Mouse (Mus musculus): ENCODE measurements around the gene Prnp. TPM values are rescaled to one million over a fixed set of nuclear protein-coding genes. Genes with fewer than 3 reads are reported as not detected.

The Prnp gene
- total RNA-seq, 1 experiment from 2014 or later, result 24.3 TPM

DNA sequence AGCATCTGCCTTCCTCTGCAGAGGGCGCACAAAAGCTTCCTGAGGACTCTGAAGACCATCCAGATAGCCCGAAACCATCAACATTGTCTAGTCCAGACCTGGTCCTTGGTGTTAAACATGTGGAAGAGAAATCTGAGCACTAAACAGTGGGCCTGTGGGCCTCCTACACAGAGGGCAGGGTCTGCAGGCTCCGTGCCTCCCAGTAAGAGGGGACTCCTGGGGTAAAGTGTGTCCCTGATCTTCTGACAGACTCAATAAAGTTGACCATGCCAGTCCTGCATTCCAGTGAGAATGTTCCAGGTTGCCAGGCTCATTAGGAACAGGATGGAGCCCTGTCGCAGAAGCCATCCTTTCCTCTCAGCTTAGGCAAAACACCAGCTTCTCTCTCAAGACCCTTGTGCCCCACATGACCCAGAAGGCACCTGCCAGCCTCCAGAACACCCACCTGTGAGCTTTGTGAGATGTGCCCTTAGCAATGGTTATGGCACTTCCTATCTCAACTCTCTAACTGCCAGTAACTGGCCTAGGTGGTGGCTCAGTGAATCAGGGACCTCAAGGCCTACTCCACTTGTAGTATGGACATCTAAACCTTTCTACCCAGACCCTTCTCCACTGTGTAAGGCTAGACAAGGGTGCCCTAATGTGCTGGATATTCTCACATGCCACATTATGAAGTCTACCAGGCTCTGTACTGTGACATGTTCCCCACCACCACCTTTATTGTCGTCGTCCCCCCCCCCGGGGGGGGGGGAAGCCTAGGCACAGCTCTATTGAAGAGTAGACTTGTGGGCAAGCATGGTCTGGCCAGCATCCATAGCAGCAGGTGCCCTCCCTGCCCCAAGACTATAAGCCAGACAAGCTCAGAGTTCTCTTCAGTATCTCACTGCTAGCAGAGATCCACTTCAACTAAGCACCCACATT lies 46.9 kb downstream of the Prnp start:
- ATAC-seq (replicated peaks in 1 of 2; ENCODE audit: insufficient read depth in 1 of 2, low FRiP score in 2 of 2, low TSS enrichment in 1 of 2, low read depth in 1 of 2, poor library complexity in 2 of 2, severe bottlenecking in 2 of 2), result no peak

DNA sequence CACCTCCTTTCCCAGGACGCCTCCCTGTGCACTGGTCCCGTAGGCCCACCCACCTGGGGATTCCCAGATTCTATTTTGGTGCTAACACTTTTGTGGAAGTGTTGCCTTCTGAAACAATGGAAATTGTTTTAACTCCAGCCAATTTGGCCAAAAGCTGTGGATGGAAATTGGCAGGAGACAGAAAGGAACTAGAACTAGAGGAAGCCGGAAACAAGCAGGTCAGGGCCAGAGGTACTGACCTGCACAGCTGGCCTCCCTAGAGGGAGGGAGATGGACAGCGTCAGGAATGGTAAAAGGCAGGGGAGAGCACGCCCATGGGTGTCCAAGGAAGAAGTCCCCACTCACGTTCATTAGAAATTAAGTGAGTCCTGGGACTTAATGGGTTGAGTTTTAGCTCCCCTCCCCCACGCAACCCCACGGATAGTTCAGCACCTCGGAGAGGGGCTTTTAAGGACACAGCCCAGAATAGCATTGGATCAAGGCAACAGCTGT lies 48.0 kb downstream of the Prnp start:
- ATAC-seq (replicated peaks in 1 of 2; ENCODE audit: insufficient read depth in 1 of 2, low FRiP score in 2 of 2, low TSS enrichment in 1 of 2, low read depth in 1 of 2, poor library complexity in 2 of 2, severe bottlenecking in 2 of 2), result no peak

DNA sequence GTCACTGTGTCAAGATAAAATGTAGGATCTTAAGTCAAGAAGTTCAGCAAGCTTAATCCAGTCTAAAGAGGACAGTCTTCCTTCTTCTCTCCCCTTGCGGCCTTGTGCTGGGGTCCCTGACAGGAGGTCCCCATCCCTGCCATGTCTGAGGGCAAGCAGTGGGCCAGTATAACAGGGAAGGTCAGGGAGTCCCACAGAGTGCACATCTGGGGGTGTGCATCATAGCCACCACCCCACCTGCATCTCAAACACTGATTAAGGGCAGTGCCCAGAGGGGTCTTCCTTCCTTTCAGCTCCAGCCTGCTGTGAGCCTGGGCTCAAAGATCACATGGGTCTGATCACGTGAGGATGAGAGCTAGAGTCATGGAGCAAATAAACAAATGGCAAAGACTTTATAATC lies 51.9 kb downstream of the Prnp start:
- ATAC-seq (replicated peaks in 1 of 2; ENCODE audit: insufficient read depth in 1 of 2, low FRiP score in 2 of 2, low TSS enrichment in 1 of 2, low read depth in 1 of 2, poor library complexity in 2 of 2, severe bottlenecking in 2 of 2), result no peak

DNA sequence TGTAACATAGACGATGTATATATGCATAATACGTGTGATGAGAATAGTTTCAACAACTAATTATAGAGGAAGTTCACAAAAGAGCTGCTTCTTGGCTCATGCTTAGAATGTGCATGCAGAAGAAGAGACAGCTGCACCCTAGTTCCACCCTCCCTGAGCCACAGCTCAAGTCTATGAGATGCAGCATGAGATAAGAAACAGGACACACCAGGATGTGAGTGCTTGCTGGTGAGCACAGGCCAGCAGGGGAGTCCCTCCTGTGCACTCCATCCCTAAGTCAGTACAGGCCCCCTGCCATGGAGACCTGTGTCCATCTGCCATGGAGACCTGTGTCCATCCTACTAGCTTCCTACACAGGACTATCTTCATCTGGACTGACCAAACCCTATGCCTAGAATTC lies 60.9 kb downstream of the Prnp start:
- no peak for ATAC-seq (replicated peaks in 1 of 2; ENCODE audit: insufficient read depth in 1 of 2, low FRiP score in 2 of 2, low TSS enrichment in 1 of 2, low read depth in 1 of 2, poor library complexity in 2 of 2, severe bottlenecking in 2 of 2)

DNA sequence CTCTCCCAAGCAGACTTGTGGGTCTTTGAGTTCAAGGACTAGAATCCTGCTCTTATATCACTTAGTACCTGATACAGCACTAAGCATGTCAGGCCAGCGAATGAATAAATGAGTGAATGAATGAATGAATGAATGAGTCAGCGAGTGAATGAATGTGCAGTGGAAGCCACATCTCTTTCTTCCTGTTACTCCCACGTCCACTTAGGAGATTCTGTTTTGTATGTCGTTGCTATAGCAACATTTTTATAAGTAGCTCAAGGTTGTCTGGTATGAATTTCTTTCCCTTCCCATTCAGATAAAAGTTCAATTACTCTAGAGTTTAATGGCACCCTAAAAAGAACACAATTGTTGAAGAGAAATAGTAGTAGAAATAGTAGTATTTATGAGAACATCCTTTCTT lies 61.4 kb downstream of the Prnp start:
- ATAC-seq (replicated peaks in 1 of 2; ENCODE audit: insufficient read depth in 1 of 2, low FRiP score in 2 of 2, low TSS enrichment in 1 of 2, low read depth in 1 of 2, poor library complexity in 2 of 2, severe bottlenecking in 2 of 2), result no peak

DNA sequence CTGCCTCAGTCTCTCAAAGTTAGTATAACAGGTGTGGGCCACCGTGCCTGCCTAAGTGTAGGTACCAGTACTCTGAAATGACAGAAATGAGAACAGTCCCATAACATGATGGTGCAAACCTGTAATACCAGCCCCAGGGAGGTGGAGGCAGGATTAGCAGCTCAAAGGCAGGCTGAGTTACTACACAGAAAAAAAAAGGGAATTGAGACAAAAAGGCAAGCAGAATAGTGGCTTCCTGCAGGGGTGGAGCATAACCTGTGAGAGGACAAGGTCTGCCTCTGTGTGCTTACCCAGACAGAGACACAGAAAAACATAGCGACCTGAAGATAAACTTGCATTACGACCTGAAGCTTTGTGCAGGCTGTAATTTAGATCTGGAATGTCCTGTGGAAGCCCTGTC lies 66.9 kb downstream of the Prnp start:
- ATAC-seq (replicated peaks in 1 of 2; ENCODE audit: insufficient read depth in 1 of 2, low FRiP score in 2 of 2, low TSS enrichment in 1 of 2, low read depth in 1 of 2, poor library complexity in 2 of 2, severe bottlenecking in 2 of 2), result no peak; a peak in 1 of 4 replicates

DNA sequence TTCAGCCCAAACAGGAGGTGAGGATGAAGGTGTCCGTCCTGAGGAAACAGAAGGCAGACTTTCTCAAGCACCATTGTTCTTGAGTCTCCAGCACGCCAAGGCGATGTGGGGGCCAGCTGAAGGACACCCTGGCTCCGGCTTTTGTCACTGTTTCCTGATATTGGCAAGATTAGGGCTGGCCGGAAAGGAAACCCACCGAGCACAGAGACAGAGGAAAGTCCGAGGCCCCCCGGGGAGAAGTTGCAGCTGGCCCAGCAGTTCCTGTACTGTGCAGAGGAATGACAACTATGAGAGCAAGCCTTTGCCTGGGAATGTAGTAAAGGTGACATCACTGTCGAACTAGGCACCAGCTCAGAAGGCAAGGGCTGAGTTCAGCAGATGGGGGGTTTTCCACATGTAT lies 71.1 kb downstream of the Prnp start:
- peak; percentile 25; a peak in 2 of 4 replicates for ATAC-seq (replicated peaks in 1 of 2; ENCODE audit: insufficient read depth in 1 of 2, low FRiP score in 2 of 2, low TSS enrichment in 1 of 2, low read depth in 1 of 2, poor library complexity in 2 of 2, severe bottlenecking in 2 of 2)

DNA sequence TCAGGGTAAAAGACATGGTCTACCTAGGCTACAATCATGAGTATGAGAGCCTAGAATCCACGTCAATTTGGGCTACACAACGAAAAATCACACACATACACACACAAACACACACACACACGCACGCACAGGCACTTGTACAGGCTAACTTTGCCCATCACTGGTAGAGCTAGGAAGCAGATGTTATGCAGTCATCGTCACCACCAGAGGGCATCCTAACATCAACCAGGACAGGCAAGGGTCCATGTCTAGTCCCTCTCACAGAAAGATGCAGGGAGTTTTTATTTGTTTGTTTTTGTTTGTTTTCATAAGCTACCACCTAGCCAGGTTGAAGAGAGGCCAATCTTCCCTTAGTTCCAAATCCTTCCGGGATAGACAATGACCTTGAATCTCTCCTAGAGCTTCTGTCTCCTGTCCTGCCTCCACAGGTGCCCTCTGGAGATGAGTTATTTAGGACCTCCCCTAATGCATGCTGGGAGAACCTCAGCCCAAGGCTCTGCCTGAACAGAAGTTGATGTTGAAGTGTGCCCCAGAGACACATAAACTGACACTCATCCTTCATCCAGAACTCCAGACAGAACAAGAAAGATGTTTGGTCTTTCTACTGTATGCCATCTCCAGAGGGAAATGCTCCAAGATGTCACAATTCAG lies 72.9 kb downstream of the Prnp start:
- ATAC-seq (replicated peaks in 1 of 2; ENCODE audit: insufficient read depth in 1 of 2, low FRiP score in 2 of 2, low TSS enrichment in 1 of 2, low read depth in 1 of 2, poor library complexity in 2 of 2, severe bottlenecking in 2 of 2), result peak; percentile 81 to 85

DNA sequence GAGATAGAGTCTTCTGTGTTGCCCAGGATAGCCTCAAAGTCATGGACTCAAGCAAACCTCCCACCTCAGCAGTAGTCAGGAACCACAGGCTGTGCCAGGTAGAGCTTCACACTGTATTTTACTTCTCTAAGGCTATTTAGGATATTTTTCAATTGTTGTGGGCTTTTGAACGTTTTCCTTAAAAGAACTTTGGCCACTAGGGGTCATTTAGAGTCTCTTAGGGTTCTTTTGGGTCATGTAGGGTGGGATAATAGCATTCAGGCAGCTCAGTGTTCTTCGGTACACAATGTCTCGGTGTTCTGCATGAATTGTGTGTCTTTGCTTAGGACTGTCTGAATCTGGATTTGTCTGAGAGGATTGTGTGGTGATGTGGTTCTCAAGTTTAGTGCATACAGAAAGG lies 78.2 kb downstream of the Prnp start:
- ATAC-seq (replicated peaks in 1 of 2; ENCODE audit: insufficient read depth in 1 of 2, low FRiP score in 2 of 2, low TSS enrichment in 1 of 2, low read depth in 1 of 2, poor library complexity in 2 of 2, severe bottlenecking in 2 of 2), result no peak; a peak in 1 of 4 replicates

Other genes with a start within 250 kb of the Prnp start
- gene Erv3, start 50.2 kb upstream of the Prnp start, total RNA-seq (2017), result not detected in 2 replicates
- not detected in 2 replicates for gene Prn, start within 50 bp of the Prnp start, total RNA-seq (2017)
- not detected in 2 replicates for gene Prnd, start 40.9 kb downstream of the Prnp start, total RNA-seq (2017)
- gene Rassf2, start 120.3 kb downstream of the Prnp start, total RNA-seq (2017), result 103 and 130 TPM in 2 replicates
- 35.5 and 53.3 TPM in 2 replicates for gene Slc23a2, start 235.2 kb downstream of the Prnp start, total RNA-seq (2017)